23 mouse cellular contexts compared by ENCODE assay signal in the genomic region with DNA sequence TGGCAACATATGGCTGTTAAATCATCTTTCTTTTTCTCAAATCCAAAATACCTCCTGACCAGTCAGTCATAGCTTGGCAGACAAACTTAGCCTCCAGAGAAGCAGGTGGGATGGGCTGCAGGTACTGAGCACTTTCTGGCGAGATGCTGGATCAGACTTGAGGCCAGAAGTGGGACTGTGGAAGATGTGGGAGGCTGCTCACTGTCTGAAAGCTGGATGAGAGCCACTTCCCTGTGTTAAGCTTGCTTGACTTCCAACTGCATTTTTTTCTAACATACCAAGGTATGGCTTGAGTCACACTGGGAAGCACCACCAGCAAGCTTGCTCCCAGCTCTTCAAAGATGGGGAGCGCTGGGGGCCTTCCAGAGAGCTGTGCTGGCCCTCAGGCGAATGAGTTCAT. TPM values are rescaled to one million over a fixed set of nuclear protein-coding genes. Genes with fewer than 3 reads are reported as not detected.
DNase-seq lines count a peak whose midpoint lies in the region; ATAC-seq and TF ChIP-seq lines count a peak whose summit lies in the region.
"Had no signal": no experiment of that assay in that cellular context is flagged by ENCODE, and none has a peak within 500 bp of the region (broad histone marks: within the 10 kb centered on the region; RNA-seq: fewer than 3 reads in every experiment).

No protein-coding gene starts in this region.

- peak overlapping the region; percentile 27; the same call in 1 of the 2 replicates for H3K27ac ChIP-seq in cortical plate, adult 2 months (ENCODE audit: insufficient read depth, low read length)
- H3K27ac ChIP-seq: embryonic facial prominence, embryonic 10.5 days; forebrain, embryonic 13.5 days; heart, embryonic 13.5 days; hindbrain, embryonic 15.5 days had no signal

- TF ChIP-seq POLR2A in cortical plate, adult 2 months (IDR thresholded peaks at IDR 0.05; ENCODE audit: extremely low read depth, insufficient read depth, low read length): no peak

- H3K4me3 ChIP-seq in cortical plate, adult 2 months (ENCODE audit: insufficient read depth, low read length): no peak overlapping the region
- H3K4me3 ChIP-seq: embryonic facial prominence, embryonic 10.5 days; forebrain, embryonic 13.5 days; heart, embryonic 13.5 days; hindbrain, embryonic 15.5 days had no signal

- TF ChIP-seq CTCF in cortical plate, adult 2 months (IDR thresholded peaks at IDR 0.05; ENCODE audit: extremely low read depth, insufficient read depth, low read length): no peak

- peak; percentile 74 for ATAC-seq in frontal cortex, adult (ENCODE audit: low TSS enrichment)
- ATAC-seq: CD4-positive, CD25-positive, alpha-beta regulatory T cell, adult 4 months; forebrain, embryonic 13.5 days; forebrain, postnatal 0 days had no signal

- peaks cover 2% of the 10 kb centered on the region for H3K4me1 ChIP-seq in cortical plate, adult 2 months (ENCODE audit: control insufficient read depth, insufficient read depth, low read length)
- H3K4me1 ChIP-seq: embryonic facial prominence, embryonic 10.5 days; hindbrain, embryonic 15.5 days had no signal

- no peak for DNase-seq in frontal cortex, postnatal 10 days (ENCODE audit: low spot score in 2 of 2)
- peak; percentile 50 to 53 for DNase-seq in left cerebral cortex, adult 18-20 months (ENCODE audit: low spot score in 2 of 2)
- no peak for DNase-seq in left cerebral cortex, postnatal 4 days
- peak; percentile 52 for DNase-seq in right cerebral cortex, adult 2 months (ENCODE audit: low spot score in 2 of 2)
- DNase-seq in right cerebral cortex, postnatal 14 days: no peak
- DNase-seq in kidney, postnatal 25 days: no peak
- DNase-seq: adrenal gland, postnatal 10 days; B cell, adult 2 months; cerebellum, adult 11-12 months; cerebellum, adult 9-11 months; cerebellum, postnatal 36 days; forebrain, postnatal 0 days; gastrocnemius, postnatal 36 days; heart, adult 11 months; heart, postnatal 4 days had no signal

- intact Hi-C loops in left cerebral cortex, postnatal 4 days (cut with DNase I): no loop called here

RNA-seq across cellular contexts. Expression of gene Ctrl, which starts 8.5 kb away (rescaled TPM):
- total RNA-seq in left cerebral cortex, adult 18-20 months (2021): 1 to 10 TPM; 1.9 to 2.4 TPM
- total RNA-seq in left cerebral cortex, postnatal 4 days (2021): 1 to 10 TPM; 2.1 to 2.2 TPM
- 3.4 and 3.6 TPM in 2 replicates for polyA plus RNA-seq in cortical plate, adult 2 months (2012; rRNA removed)
- total RNA-seq: gastrocnemius, adult 8-10 months; gastrocnemius, postnatal 36 days had no signal

RNA-seq across cellular contexts. Expression of gene Psmb10, which starts 13.1 kb away (rescaled TPM):
- total RNA-seq in left cerebral cortex, adult 18-20 months (2021): 10 to 100 TPM; 92.9 to 93.3 TPM
- total RNA-seq in left cerebral cortex, postnatal 4 days (2021): 10 to 100 TPM; 50.6 to 70.2 TPM
- polyA plus RNA-seq in cortical plate, adult 2 months (2012; rRNA removed): 137 and 147 TPM in 2 replicates

RNA-seq across cellular contexts. Expression of gene Lcat, which starts 18.1 kb away (rescaled TPM):
- total RNA-seq in left cerebral cortex, adult 18-20 months (2021): 10 to 100 TPM; 22.8 to 26.4 TPM
- total RNA-seq in left cerebral cortex, postnatal 4 days (2021): 1 to 10 TPM; 6.4 to 8.3 TPM
- 54.4 and 55.7 TPM in 2 replicates for polyA plus RNA-seq in cortical plate, adult 2 months (2012; rRNA removed)

RNA-seq across cellular contexts. Expression of gene Pskh1, which starts 24.9 kb away (rescaled TPM):
- total RNA-seq in left cerebral cortex, adult 18-20 months (2021): 1 to 10 TPM; 6.6 to 7.6 TPM
- 10 to 100 TPM in 1 of 2 experiments, 1 to 10 TPM in 1; 8.6 to 10.1 TPM for total RNA-seq in left cerebral cortex, postnatal 4 days (2021)
- 13.1 and 13.3 TPM in 2 replicates for polyA plus RNA-seq in cortical plate, adult 2 months (2012; rRNA removed)

RNA-seq across cellular contexts. Expression of gene Nrn1l, which starts 31.8 kb away (rescaled TPM):
- total RNA-seq in left cerebral cortex, adult 18-20 months (2021): 1 to 10 TPM; 3.6 to 4.1 TPM
- total RNA-seq in left cerebral cortex, postnatal 4 days (2021): not detected
- polyA plus RNA-seq in cortical plate, adult 2 months (2012; rRNA removed): 7.9 and 8.5 TPM in 2 replicates
- total RNA-seq: forebrain, postnatal 0 days; gastrocnemius, adult 8-10 months; heart, postnatal 4 days had no signal

Comparison
In these comparisons a context has a peak if more than half of its experiments do, and no peak if none do; other contexts are left out.
1. DNase-seq: peak in left cerebral cortex, adult 18-20 months (2 of 2) and right cerebral cortex, adult 2 months (2 of 2); none in frontal cortex, postnatal 10 days (0 of 2), left cerebral cortex, postnatal 4 days (single experiment), right cerebral cortex, postnatal 14 days (single experiment) and kidney, postnatal 25 days (0 of 2).